Mouse (Mus musculus): ENCODE measurements around the gene Gorab. TPM values are rescaled to one million over a fixed set of nuclear protein-coding genes. Genes with fewer than 3 reads are reported as not detected.

Gene Gorab
- total and polyA plus RNA-seq, 3 experiments: 2.9 to 5.9 (median 5.8) TPM

DNA sequence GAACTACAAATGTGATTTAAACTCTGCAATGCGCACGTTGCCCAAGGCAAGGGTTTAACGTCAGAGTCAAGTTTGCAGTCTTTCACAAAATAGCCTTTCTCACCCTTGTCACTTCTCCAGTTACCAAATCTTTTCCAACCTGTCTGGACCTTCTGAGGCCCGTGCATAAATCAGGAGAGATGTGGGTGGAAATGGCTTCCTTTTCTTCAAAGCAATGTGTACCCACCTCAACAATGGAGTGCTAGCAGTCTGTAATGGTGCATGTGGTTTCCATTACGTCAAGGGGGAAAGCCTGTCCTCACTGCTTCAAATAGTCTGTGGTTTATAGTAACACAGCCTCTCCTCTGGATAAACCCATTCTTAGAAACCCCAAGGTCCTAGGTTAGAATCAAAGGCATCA is 29.0 kb downstream of the Gorab start:
- dilution Hi-C loops (cut with MboI; ENCODE audit: extremely low pct_ligation_motif_present, extremely low pct_unique_long_range_greater_than_20kb, low sequenced_read_pairs) (no loop called here), in situ Hi-C loops (cut with MboI; ENCODE audit: low pct_ligation_motif_present, low pct_unique_long_range_greater_than_20kb, low sequenced_read_pairs) (no loop called here)
- TF ChIP-seq POLR2AphosphoS2 (IDR thresholded peaks at IDR 0.05; ENCODE audit: low read depth, low read length) (no peak), CHD1 (IDR thresholded peaks at IDR 0.05; ENCODE audit: low read depth, low read length) (no peak), MEF2A (IDR thresholded peaks at IDR 0.05; ENCODE audit: borderline replicate concordance, low read depth, low read length) (peak; percentile 76; the same call in 1 of the 2 replicates), RCOR1 (conservative IDR thresholded peaks at IDR 0.05; ENCODE audit: low read depth, low read length) (no peak), RAD21 (IDR thresholded peaks at IDR 0.05; ENCODE audit: low read depth, low read length) (no peak), IRF4 (IDR thresholded peaks at IDR 0.05; ENCODE audit: low read depth, low read length) (peak; percentile 21; the same call in 1 of the 2 replicates), USF1 (IDR thresholded peaks at IDR 0.05; ENCODE audit: low read depth, low read length) (no peak), UBTF (IDR thresholded peaks at IDR 0.05; ENCODE audit: low read depth, low read length) (no peak), ZKSCAN1 (IDR thresholded peaks at IDR 0.05; ENCODE audit: borderline replicate concordance, low read depth, low read length) (no peak), JUN (IDR thresholded peaks at IDR 0.05; ENCODE audit: insufficient read depth, low read depth, low read length) (no peak), SMC3 (IDR thresholded peaks at IDR 0.05; ENCODE audit: low read depth, low read length) (no peak), GABPA (IDR thresholded peaks at IDR 0.05; ENCODE audit: insufficient replicate concordance, low read depth, low read length) (no peak), CTCF (conservative IDR thresholded peaks at IDR 0.05 in 1 of 2, IDR thresholded peaks at IDR 0.05 in 1 of 2; ENCODE audit: low read depth in 2 of 2, low read length in 2 of 2) (no peak), ZMIZ1 (IDR thresholded peaks at IDR 0.05; ENCODE audit: low read depth, low read length) (no peak), CHD2 (IDR thresholded peaks at IDR 0.05; ENCODE audit: low read length) (no peak), ETS1 (conservative IDR thresholded peaks at IDR 0.05; ENCODE audit: low read depth, low read length) (peak; percentile 50), EP300 (IDR thresholded peaks at IDR 0.05; ENCODE audit: low read length) (peak; percentile 46), MAX (IDR thresholded peaks at IDR 0.05; ENCODE audit: low read length) (0 out of 2 replicates have a peak, but pooled peaks have one; percentile 47), TBP (conservative IDR thresholded peaks at IDR 0.05; ENCODE audit: low read depth, low read length) (no peak), TCF12 (IDR thresholded peaks at IDR 0.05; ENCODE audit: low read depth, low read length) (no peak), POLR2A (IDR thresholded peaks at IDR 0.05; ENCODE audit: low read depth, low read length) (no peak), MAFK (IDR thresholded peaks at IDR 0.05; ENCODE audit: insufficient replicate concordance, low read length) (no peak), USF2 (conservative IDR thresholded peaks at IDR 0.05; ENCODE audit: low read depth, low read length) (no peak), KAT2A (IDR thresholded peaks at IDR 0.05; ENCODE audit: insufficient replicate concordance, low read length) (no peak), PAX5 (IDR thresholded peaks at IDR 0.05; ENCODE audit: low read length) (no peak), MYC (IDR thresholded peaks at IDR 0.05; ENCODE audit: low read depth, low read length) (no peak), MAZ (IDR thresholded peaks at IDR 0.05; ENCODE audit: low read depth, low read length) (no peak), ZC3H11A (IDR thresholded peaks at IDR 0.05; ENCODE audit: low read depth, low read length) (no peak), HCFC1 (IDR thresholded peaks at IDR 0.05; ENCODE audit: low read depth, low read length) (no peak), ELF1 (IDR thresholded peaks at IDR 0.05; ENCODE audit: low read depth, low read length) (no peak), MXI1 (IDR thresholded peaks at IDR 0.05; ENCODE audit: low read depth, low read length) (no peak), NELFE (IDR thresholded peaks at IDR 0.05; ENCODE audit: low read depth, low read length) (no peak), SIN3A (IDR thresholded peaks at IDR 0.05; ENCODE audit: low read length) (no peak), BHLHE40 (IDR thresholded peaks at IDR 0.05; ENCODE audit: low read depth, low read length) (peak; percentile 50), ZNF384 (IDR thresholded peaks at IDR 0.05; ENCODE audit: low read depth, low read length) (no peak), JUND (conservative IDR thresholded peaks at IDR 0.05; ENCODE audit: low read depth, low read length) (no peak), E2F4 (IDR thresholded peaks at IDR 0.05; ENCODE audit: insufficient replicate concordance, low read depth, low read length) (no peak), NRF1 (IDR thresholded peaks at IDR 0.05; ENCODE audit: low read depth, low read length) (no peak)
- H3K9ac ChIP-seq (ENCODE audit: insufficient read depth, low read depth): no peak overlapping the region
- no peak overlapping the region for H3K27ac ChIP-seq (ENCODE audit: insufficient read depth, low read depth)
- H3K79me2 ChIP-seq (replicated peaks; ENCODE audit: control insufficient read depth, extremely low read depth, insufficient read depth, poor library complexity, severe bottlenecking): no peaks in the 10 kb centered on the region
- no peak overlapping the region for H3K4me3 ChIP-seq (replicated peaks in 1 of 3; ENCODE audit: low read depth in 2 of 3, low read length in 2 of 3, poor library complexity in 1 of 3)
- H3K4me2 ChIP-seq (ENCODE audit: insufficient read depth, low read depth, poor library complexity, severe bottlenecking): 0 out of 2 replicates have a peak overlapping the region, but pooled peaks have one; percentile 34
- H3K27me3 ChIP-seq (replicated peaks): no peaks in the 10 kb centered on the region
- peak; percentile 33 for DNase-seq (ENCODE audit: extremely low read depth)
- H3K36me3 ChIP-seq (replicated peaks in 1 of 2; ENCODE audit: control insufficient read depth in 1 of 2, insufficient read depth in 1 of 2, low read length in 1 of 2): no peaks in the 10 kb centered on the region
- H3K4me1 ChIP-seq (ENCODE audit: control insufficient read depth in 1 of 2, insufficient read depth in 2 of 2): peaks cover 13 to 15% of the 10 kb centered on the region in 2 experiments
- H3K9me3 ChIP-seq (replicated peaks; ENCODE audit: low read length): no peaks in the 10 kb centered on the region
